Mouse (Mus musculus) CH12.LX (cell line): ENCODE data around the gene Ntrk2. TPM values are rescaled to one million over a fixed set of nuclear protein-coding genes. Genes with fewer than 3 reads are reported as not detected.

Experiments
- DNase-seq: peaks from one replicate; pipeline ENCODE4 v3.0.0-alpha.2; 2013; ENCODE audit errors: extremely low read depth
- H3K27ac ChIP-seq: 2 replicates; pipeline ENCODE4 v1.5.1; 2012; ENCODE audit warnings: low read depth, mild to moderate bottlenecking, control low read depth, moderate library complexity; ENCODE audit not compliant: insufficient read depth
- H3K27me3 ChIP-seq: replicated peaks from 2 replicates; pipeline ENCODE3; 2012; ENCODE audit warnings: inconsistent platforms
- H3K36me3 ChIP-seq, 2 experiments: replicated peaks in 1 of 2; 2 replicates each; pipeline versions ENCODE3 to v1.6.1; 2012; ENCODE audit warnings: inconsistent platforms in 1 of 2, low read length in 1 of 2, mild to moderate bottlenecking in 1 of 2, mixed read lengths in 1 of 2, moderate library complexity in 1 of 2; ENCODE audit not compliant: control insufficient read depth in 1 of 2, insufficient read depth in 1 of 2
- H3K4me1 ChIP-seq, 2 experiments: 2 replicates each; pipeline ENCODE4 v1.6.1; 2012; ENCODE audit warnings: inconsistent platforms in 1 of 2, moderate library complexity in 1 of 2; ENCODE audit not compliant: insufficient read depth in 2 of 2, control insufficient read depth in 1 of 2
- H3K4me2 ChIP-seq: 2 replicates; pipeline ENCODE4 v1.6.1; 2012; ENCODE audit warnings: low read depth, mild to moderate bottlenecking, control low read depth; ENCODE audit not compliant: poor library complexity, insufficient read depth, severe bottlenecking
- H3K4me3 ChIP-seq, 3 experiments: fragments of 150-350 bp in 1 of 3; sonication (generic) in 1 of 3; replicated peaks in 1 of 3; 2 replicates each; pipeline versions ENCODE3 to v1.5.1; 2011 to 2012; ENCODE audit warnings: low read depth in 2 of 3, low read length in 2 of 3, mild to moderate bottlenecking in 2 of 3, moderate library complexity in 2 of 3, control low read depth in 1 of 3, improper control_type of control experiment in 1 of 3, inconsistent platforms in 1 of 3, mixed read lengths in 1 of 3; ENCODE audit not compliant: poor library complexity in 1 of 3
- H3K79me2 ChIP-seq: replicated peaks from 2 replicates; pipeline ENCODE4 v1.6.1; 2012; ENCODE audit warnings: mild to moderate bottlenecking, moderate library complexity; ENCODE audit not compliant: control insufficient read depth, poor library complexity, insufficient read depth, severe bottlenecking; ENCODE audit errors: extremely low read depth
- H3K9ac ChIP-seq: 2 replicates; pipeline ENCODE4 v1.6.1; 2012; ENCODE audit warnings: low read depth, mild to moderate bottlenecking, control low read depth, moderate library complexity; ENCODE audit not compliant: insufficient read depth
- H3K9me3 ChIP-seq: replicated peaks from 2 replicates; pipeline ENCODE3; 2012; ENCODE audit warnings: low read length, inconsistent platforms, mixed read lengths
- BHLHE40 ChIP-seq: IDR thresholded peaks from 2 replicates; pipeline ENCODE4 v1.6.1; 2011; ENCODE audit warnings: mild to moderate bottlenecking, low read depth, low read length, improper control_type of control experiment
- CHD1 ChIP-seq: IDR thresholded peaks from 2 replicates; pipeline ENCODE4 v1.6.1; 2012; ENCODE audit warnings: low read depth, low read length, improper control_type of control experiment, inconsistent platforms
- CTCF ChIP-seq, 2 experiments: IDR thresholded peaks in 1 of 2; conservative IDR thresholded peaks in 1 of 2; 2 replicates each; pipeline ENCODE4 v1.5.1; 2011 to 2012; ENCODE audit warnings: low read depth in 2 of 2, low read length in 2 of 2, improper control_type of control experiment in 1 of 2, inconsistent platforms in 1 of 2, mild to moderate bottlenecking in 1 of 2, moderate library complexity in 1 of 2
- ELF1 ChIP-seq: IDR thresholded peaks from 2 replicates; pipeline ENCODE4 v1.6.1; 2014; ENCODE audit warnings: low read depth, mild to moderate bottlenecking, inconsistent platforms, low read length, improper control_type of control experiment
- ETS1 ChIP-seq: conservative IDR thresholded peaks from 2 replicates; pipeline ENCODE4 v1.6.1; 2012; ENCODE audit warnings: low read depth, mild to moderate bottlenecking, inconsistent platforms, low read length, improper control_type of control experiment, moderate library complexity
- HCFC1 ChIP-seq: IDR thresholded peaks from 2 replicates; pipeline ENCODE4 v1.6.1; 2012; ENCODE audit warnings: low read depth, mild to moderate bottlenecking, inconsistent platforms, low read length, improper control_type of control experiment
- KAT2A ChIP-seq: IDR thresholded peaks from 2 replicates; pipeline ENCODE4 v1.6.1; 2012; ENCODE audit warnings: low read length, improper control_type of control experiment, inconsistent platforms; ENCODE audit not compliant: insufficient replicate concordance
- MAFK ChIP-seq: IDR thresholded peaks from 2 replicates; pipeline ENCODE4 v1.6.1; 2011; ENCODE audit warnings: low read length, improper control_type of control experiment; ENCODE audit not compliant: insufficient replicate concordance
- MAX ChIP-seq: IDR thresholded peaks from 2 replicates; pipeline ENCODE4 v1.6.1; 2011; ENCODE audit warnings: low read length, improper control_type of control experiment
- MAZ ChIP-seq: IDR thresholded peaks from 2 replicates; pipeline ENCODE4 v1.6.1; 2012; ENCODE audit warnings: low read depth, mild to moderate bottlenecking, inconsistent platforms, low read length, improper control_type of control experiment, moderate library complexity
- MEF2A ChIP-seq: IDR thresholded peaks from 2 replicates; pipeline ENCODE4 v1.6.1; 2014; ENCODE audit warnings: low read depth, mild to moderate bottlenecking, inconsistent platforms, low read length, improper control_type of control experiment, borderline replicate concordance
- MYC ChIP-seq: IDR thresholded peaks from 2 replicates; pipeline ENCODE4 v1.6.1; 2011; ENCODE audit warnings: low read depth, mild to moderate bottlenecking, improper control_type of control experiment, low read length
- NRF1 ChIP-seq: IDR thresholded peaks from 2 replicates; pipeline ENCODE4 v1.6.1; 2014; ENCODE audit warnings: low read depth, mild to moderate bottlenecking, inconsistent platforms, low read length, improper control_type of control experiment, moderate library complexity
- PAX5 ChIP-seq: IDR thresholded peaks from 2 replicates; pipeline ENCODE4 v1.6.1; 2012; ENCODE audit warnings: low read length, inconsistent platforms, mixed read lengths
- POLR2A ChIP-seq: IDR thresholded peaks from 2 replicates; pipeline ENCODE4 v1.6.1; 2011; ENCODE audit warnings: low read depth, mild to moderate bottlenecking, improper control_type of control experiment, low read length
- RAD21 ChIP-seq: IDR thresholded peaks from 2 replicates; pipeline ENCODE4 v1.6.1; 2011; ENCODE audit warnings: low read depth, mild to moderate bottlenecking, low read length, improper control_type of control experiment, moderate library complexity
- SMC3 ChIP-seq: IDR thresholded peaks from 2 replicates; pipeline ENCODE4 v1.6.1; 2011; ENCODE audit warnings: low read depth, low read length, improper control_type of control experiment
- TBP ChIP-seq: conservative IDR thresholded peaks from 2 replicates; pipeline ENCODE4 v1.6.1; 2011; ENCODE audit warnings: low read depth, low read length, improper control_type of control experiment
- TCF12 ChIP-seq: IDR thresholded peaks from 2 replicates; pipeline ENCODE4 v1.6.1; 2014; ENCODE audit warnings: low read depth, mild to moderate bottlenecking, inconsistent platforms, low read length, improper control_type of control experiment
- UBTF ChIP-seq: IDR thresholded peaks from 2 replicates; pipeline ENCODE4 v1.6.1; 2012; ENCODE audit warnings: low read depth, mild to moderate bottlenecking, inconsistent platforms, low read length, improper control_type of control experiment, moderate library complexity
- USF1 ChIP-seq: IDR thresholded peaks from 2 replicates; pipeline ENCODE4 v1.6.1; 2014; ENCODE audit warnings: low read depth, mild to moderate bottlenecking, inconsistent platforms, low read length, improper control_type of control experiment
- ZNF384 ChIP-seq: IDR thresholded peaks from 2 replicates; pipeline ENCODE4 v1.6.1; 2012; ENCODE audit warnings: low read depth, low read length, improper control_type of control experiment, inconsistent platforms
- dilution Hi-C: fragments of 300-500 bp; cut with MboI; formaldehyde crosslinking; loops from 2 replicates; pipeline ENCODE4 v1.14.3; 2020; ENCODE audit warnings: low sequenced_read_pairs; ENCODE audit not compliant: extremely low pct_unique_long_range_greater_than_20kb, extremely low pct_ligation_motif_present
- in situ Hi-C: fragments of 300-500 bp; cut with MboI; formaldehyde crosslinking; loops from 3 replicates; pipeline ENCODE4 v1.14.3; 2019; ENCODE audit warnings: low sequenced_read_pairs, low pct_ligation_motif_present, low pct_unique_long_range_greater_than_20kb, mixed read lengths
- polyA plus RNA-seq: library from polyadenylated mRNA; unstranded; fragments of >175 nt; gene quantifications from 2 replicates; pipeline ENCODE4 v1.2.1, GENCODE M21; 2012; ENCODE audit warnings: low read depth; ENCODE audit not compliant: insufficient read length
- total RNA-seq, 2 experiments: library from RNA; depleted of rRNA; stranded (reverse); fragments of 300-350 nt in 1 of 2; fragments of >200 nt in 1 of 2; gene quantifications; 2 replicates each; pipeline ENCODE4 v1.2.3; 2012 to 2014

Gene Ntrk2
- total and polyA plus RNA-seq, 3 experiments, result not detected

GRCm38 (mm10) chr13:58882916-58883315 is 76.5 kb downstream of the Ntrk2 start:
- Histone ChIP-seq H3K4me2 (no peak overlapping the region), H3K27me3 (no peaks in the 10 kb centered on the region), H3K79me2 (no peaks in the 10 kb centered on the region), H3K27ac (no peak overlapping the region), H3K9me3 (peaks cover 66% of the 10 kb centered on the region), H3K9ac (no peak overlapping the region), H3K4me1 (no peaks in the 10 kb centered on the region), H3K36me3 (no peaks in the 10 kb centered on the region), H3K4me3 (no peak overlapping the region)
- dilution Hi-C loops, result no loop called here
- in situ Hi-C loops, result no loop called here
- TF ChIP-seq PAX5, result no peak
- TF ChIP-seq ZNF384, result no peak
- no peak for TF ChIP-seq BHLHE40
- TF ChIP-seq MAFK, result no peak
- TF ChIP-seq ELF1, result no peak
- no peak for TF ChIP-seq KAT2A
- DNase-seq, result no peak

GRCm38 (mm10) chr13:58886108-58886507 is 79.7 kb downstream of the Ntrk2 start:
- DNase-seq, result no peak
- TF ChIP-seq MEF2A (no peak), MAX (no peak), MYC (no peak), NRF1 (no peak), CTCF (conservative IDR thresholded peaks at IDR 0.05 in 1 of 2, IDR thresholded peaks at IDR 0.05 in 1 of 2; ENCODE audit: low read depth in 2 of 2, low read length in 2 of 2) (no peak), TBP (no peak), TCF12 (no peak), POLR2A (no peak), CHD1 (no peak), SMC3 (no peak)
- TF ChIP-seq, all 38 proteins: peak for 0
- H3K27me3 ChIP-seq, result no peaks in the 10 kb centered on the region
- H3K27ac ChIP-seq, result no peak overlapping the region
- H3K36me3 ChIP-seq, result no peaks in the 10 kb centered on the region
- in situ Hi-C loops (no loop called here), dilution Hi-C loops (no loop called here)
- no peak overlapping the region for H3K9ac ChIP-seq
- no peaks in the 10 kb centered on the region for H3K79me2 ChIP-seq
- no peak overlapping the region for H3K4me3 ChIP-seq
- no peaks in the 10 kb centered on the region for H3K4me1 ChIP-seq
- no peak overlapping the region for H3K4me2 ChIP-seq
- H3K9me3 ChIP-seq, result peaks cover 63% of the 10 kb centered on the region

GRCm38 (mm10) chr13:58896254-58896910 is 90.0 kb downstream of the Ntrk2 start:
- no peaks in the 10 kb centered on the region for H3K4me1 ChIP-seq
- no peak overlapping the region for H3K9ac ChIP-seq
- no peak for DNase-seq
- H3K36me3 ChIP-seq, result no peaks in the 10 kb centered on the region
- H3K9me3 ChIP-seq, result peaks cover 75% of the 10 kb centered on the region
- H3K4me3 ChIP-seq, result no peak overlapping the region
- H3K79me2 ChIP-seq, result no peaks in the 10 kb centered on the region
- H3K27me3 ChIP-seq, result no peaks in the 10 kb centered on the region
- in situ Hi-C loops (no loop called here), dilution Hi-C loops (no loop called here)
- TF ChIP-seq USF1 (no peak), HCFC1 (no peak), ELF1 (no peak), POLR2A (no peak), UBTF (no peak), MAZ (no peak), RAD21 (no peak), ZNF384 (no peak), ETS1 (no peak)
- H3K27ac ChIP-seq, result no peak overlapping the region
- no peak overlapping the region for H3K4me2 ChIP-seq
